Mouse (Mus musculus): ENCODE measurements around the gene Abcd4. TPM values are rescaled to one million over a fixed set of nuclear protein-coding genes. Genes with fewer than 3 reads are reported as not detected.

The Abcd4 gene
- polyA plus RNA-seq (2012; rRNA removed) = 33.5 and 35.2 TPM in 2 replicates

- WGBS = under 1% methylated on average over 34 of the region's 34 CpGs
- TF ChIP-seq POLR2A (IDR thresholded peaks at IDR 0.05; ENCODE audit: borderline replicate concordance, insufficient read depth, low read length) (peak; percentile 81), CTCF (IDR thresholded peaks at IDR 0.05; ENCODE audit: borderline replicate concordance, insufficient read depth, low read depth, low read length) (peak; percentile 50; the same call in 1 of the 2 replicates)
- peak within 1 kb of the TSS; percentile 85 for H3K4me3 ChIP-seq (replicated peaks; ENCODE audit: insufficient read depth, low read depth, low read length)
- H3K4me1 ChIP-seq (ENCODE audit: control insufficient read depth, insufficient read depth, low read length) = no peaks in the 10 kb centered on the region
- DNase-seq = peak; percentile 93 to 97
- H3K27ac ChIP-seq (ENCODE audit: insufficient read depth, low read length) = peak within 1 kb of the TSS; percentile 18; the same call in 1 of the 2 replicates
- no peaks in the 10 kb centered on the region for H3K27me3 ChIP-seq (ENCODE audit: control insufficient read depth, insufficient read depth, low read length)
These were observed at the start of gene Abcd4 for GRCm38 (mm10) chr12:84616977-84617630. Gene Abcd4, minus strand, starts transcription at chr12:84617413.

GRCm38 (mm10) chr12:84653912-84654311, 36.7 kb upstream of the Abcd4 start:
- TF ChIP-seq CTCF (IDR thresholded peaks at IDR 0.05; ENCODE audit: borderline replicate concordance, insufficient read depth, low read depth, low read length) = peak; percentile 98
- no peak for TF ChIP-seq POLR2A (IDR thresholded peaks at IDR 0.05; ENCODE audit: borderline replicate concordance, insufficient read depth, low read length)
- H3K4me1 ChIP-seq (ENCODE audit: control insufficient read depth, insufficient read depth, low read length) = no peaks in the 10 kb centered on the region
- 11% methylated on average over 3 of the region's 3 CpGs for WGBS
- H3K4me3 ChIP-seq (replicated peaks; ENCODE audit: insufficient read depth, low read depth, low read length) = no peak overlapping the region
- H3K27ac ChIP-seq (ENCODE audit: insufficient read depth, low read length) = no peak overlapping the region
- H3K27me3 ChIP-seq (ENCODE audit: control insufficient read depth, insufficient read depth, low read length) = no peaks in the 10 kb centered on the region
- peak; percentile 47 to 76 for DNase-seq

- Histone ChIP-seq H3K4me3 (replicated peaks; ENCODE audit: insufficient read depth, low read depth, low read length) (no peak overlapping the region), H3K27me3 (ENCODE audit: control insufficient read depth, insufficient read depth, low read length) (no peaks in the 10 kb centered on the region), H3K27ac (ENCODE audit: insufficient read depth, low read length) (no peak overlapping the region), H3K4me1 (ENCODE audit: control insufficient read depth, insufficient read depth, low read length) (no peaks in the 10 kb centered on the region)
- TF ChIP-seq CTCF (IDR thresholded peaks at IDR 0.05; ENCODE audit: borderline replicate concordance, insufficient read depth, low read depth, low read length) (no peak), POLR2A (IDR thresholded peaks at IDR 0.05; ENCODE audit: borderline replicate concordance, insufficient read depth, low read length) (no peak)
- no peak for DNase-seq
- 42% methylated on average over 13 of the region's 13 CpGs for WGBS
These were observed 33.0 kb upstream of the Abcd4 start for GRCm38 (mm10) chr12:84650234-84650633.

- 9% methylated on average over 9 of the region's 9 CpGs for WGBS
- DNase-seq = no peak
- Histone ChIP-seq H3K27ac (ENCODE audit: insufficient read depth, low read length) (no peak within 1 kb of the TSS), H3K4me1 (ENCODE audit: control insufficient read depth, insufficient read depth, low read length) (no peaks in the 10 kb centered on the region), H3K4me3 (replicated peaks; ENCODE audit: insufficient read depth, low read depth, low read length) (no peak within 1 kb of the TSS), H3K27me3 (ENCODE audit: control insufficient read depth, insufficient read depth, low read length) (peaks cover 1% of the 10 kb centered on the region; the same call in 1 of the 2 replicates)
- no peak for TF ChIP-seq CTCF (IDR thresholded peaks at IDR 0.05; ENCODE audit: borderline replicate concordance, insufficient read depth, low read depth, low read length)
- TF ChIP-seq POLR2A (IDR thresholded peaks at IDR 0.05; ENCODE audit: borderline replicate concordance, insufficient read depth, low read length) = no peak
These were observed 23.4 kb upstream of the Abcd4 start, which contains the start of gene Vrtn for GRCm38 (mm10) chr12:84640654-84641053. Gene Vrtn, plus strand, starts transcription at chr12:84641019.

- WGBS = 9% methylated on average over 6 of the region's 6 CpGs
- TF ChIP-seq POLR2A (IDR thresholded peaks at IDR 0.05; ENCODE audit: borderline replicate concordance, insufficient read depth, low read length) = no peak
- no peak for TF ChIP-seq CTCF (IDR thresholded peaks at IDR 0.05; ENCODE audit: borderline replicate concordance, insufficient read depth, low read depth, low read length)
- DNase-seq = no peak
- H3K4me1 ChIP-seq (ENCODE audit: control insufficient read depth, insufficient read depth, low read length) = no peaks in the 10 kb centered on the region
- H3K27me3 ChIP-seq (ENCODE audit: control insufficient read depth, insufficient read depth, low read length) = peaks cover 1% of the 10 kb centered on the region; the same call in 1 of the 2 replicates
- no peak overlapping the region for H3K27ac ChIP-seq (ENCODE audit: insufficient read depth, low read length)
- H3K4me3 ChIP-seq (replicated peaks; ENCODE audit: insufficient read depth, low read depth, low read length) = no peak overlapping the region
These were observed 23.0 kb upstream of the Abcd4 start for GRCm38 (mm10) chr12:84640253-84640652.

- Histone ChIP-seq H3K27ac (ENCODE audit: insufficient read depth, low read length) (no peak overlapping the region), H3K4me3 (replicated peaks; ENCODE audit: insufficient read depth, low read depth, low read length) (no peak overlapping the region), H3K27me3 (ENCODE audit: control insufficient read depth, insufficient read depth, low read length) (no peaks in the 10 kb centered on the region), H3K4me1 (ENCODE audit: control insufficient read depth, insufficient read depth, low read length) (no peaks in the 10 kb centered on the region)
- TF ChIP-seq CTCF (IDR thresholded peaks at IDR 0.05; ENCODE audit: borderline replicate concordance, insufficient read depth, low read depth, low read length) (no peak), POLR2A (IDR thresholded peaks at IDR 0.05; ENCODE audit: borderline replicate concordance, insufficient read depth, low read length) (no peak)
- no peak for DNase-seq
- WGBS = 39% methylated on average over 3 of the region's 3 CpGs
These were observed 14.7 kb upstream of the Abcd4 start for GRCm38 (mm10) chr12:84631867-84632266.

- Histone ChIP-seq H3K27me3 (ENCODE audit: control insufficient read depth, insufficient read depth, low read length) (no peaks in the 10 kb centered on the region), H3K27ac (ENCODE audit: insufficient read depth, low read length) (no peak overlapping the region), H3K4me1 (ENCODE audit: control insufficient read depth, insufficient read depth, low read length) (no peaks in the 10 kb centered on the region), H3K4me3 (replicated peaks; ENCODE audit: insufficient read depth, low read depth, low read length) (no peak overlapping the region)
- DNase-seq = no peak
- TF ChIP-seq POLR2A (IDR thresholded peaks at IDR 0.05; ENCODE audit: borderline replicate concordance, insufficient read depth, low read length) (no peak), CTCF (IDR thresholded peaks at IDR 0.05; ENCODE audit: borderline replicate concordance, insufficient read depth, low read depth, low read length) (no peak)
- 8% methylated on average over 9 of the region's 9 CpGs for WGBS
These were observed 7.9 kb upstream of the Abcd4 start for GRCm38 (mm10) chr12:84625116-84625515.

- no peak for TF ChIP-seq POLR2A (IDR thresholded peaks at IDR 0.05; ENCODE audit: borderline replicate concordance, insufficient read depth, low read length)
- no peak for TF ChIP-seq CTCF (IDR thresholded peaks at IDR 0.05; ENCODE audit: borderline replicate concordance, insufficient read depth, low read depth, low read length)
- Histone ChIP-seq H3K27me3 (ENCODE audit: control insufficient read depth, insufficient read depth, low read length) (no peaks in the 10 kb centered on the region), H3K4me1 (ENCODE audit: control insufficient read depth, insufficient read depth, low read length) (no peaks in the 10 kb centered on the region), H3K4me3 (replicated peaks; ENCODE audit: insufficient read depth, low read depth, low read length) (no peak overlapping the region), H3K27ac (ENCODE audit: insufficient read depth, low read length) (no peak overlapping the region)
- 37% methylated on average over 8 of the region's 8 CpGs for WGBS
- no peak for DNase-seq
These were observed 7.4 kb upstream of the Abcd4 start for GRCm38 (mm10) chr12:84624601-84625000.

All from cerebellum, adult 2 months (tissue).